Mouse (Mus musculus): ENCODE data around the gene Prkg1.
A peak's percentile ranks its signal among the peaks of the same experiment; 100 is the strongest.

The Prkg1 gene

DNA sequence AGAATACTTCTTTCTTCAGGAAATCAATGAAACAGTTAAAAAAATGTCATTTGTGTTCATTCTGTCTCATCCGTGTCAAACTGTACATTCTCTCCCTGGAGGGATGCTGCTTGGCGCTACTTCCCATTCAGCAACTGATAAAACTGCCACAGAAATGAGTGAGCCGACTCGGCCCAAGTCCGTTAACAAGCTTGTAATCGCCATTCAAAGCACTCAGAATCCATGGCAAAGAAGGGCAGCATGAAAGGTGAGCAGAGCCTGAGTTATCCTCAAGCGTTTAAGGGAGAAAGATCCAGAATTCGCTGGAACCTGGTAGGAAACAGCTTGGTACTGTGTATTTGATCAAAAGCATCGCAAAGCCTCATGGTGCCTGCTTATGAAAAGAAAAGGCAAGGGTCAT lies 339.6 kb downstream of the Prkg1 start:
- DNase-seq, result no peak

DNA sequence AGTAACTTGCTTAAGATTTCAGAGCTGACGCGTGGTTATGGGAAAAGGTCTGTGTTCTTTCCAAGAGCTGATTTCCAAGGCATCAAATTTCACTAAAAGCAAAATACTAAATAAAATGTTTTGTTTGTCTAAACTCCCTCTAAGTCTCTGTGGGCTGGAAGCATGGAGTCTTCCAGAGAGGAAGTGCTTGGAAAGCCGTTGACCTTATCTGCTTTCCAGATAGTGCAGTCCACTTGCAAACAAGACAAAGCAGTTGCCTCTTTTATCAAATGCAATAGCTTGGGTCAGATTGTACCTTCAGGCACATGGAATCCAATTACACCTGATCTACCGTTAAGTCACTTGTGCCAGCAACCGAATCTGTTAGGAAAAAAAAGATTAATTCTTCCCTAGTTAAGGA lies 340.5 kb downstream of the Prkg1 start:
- peak; percentile 85 for DNase-seq

DNA sequence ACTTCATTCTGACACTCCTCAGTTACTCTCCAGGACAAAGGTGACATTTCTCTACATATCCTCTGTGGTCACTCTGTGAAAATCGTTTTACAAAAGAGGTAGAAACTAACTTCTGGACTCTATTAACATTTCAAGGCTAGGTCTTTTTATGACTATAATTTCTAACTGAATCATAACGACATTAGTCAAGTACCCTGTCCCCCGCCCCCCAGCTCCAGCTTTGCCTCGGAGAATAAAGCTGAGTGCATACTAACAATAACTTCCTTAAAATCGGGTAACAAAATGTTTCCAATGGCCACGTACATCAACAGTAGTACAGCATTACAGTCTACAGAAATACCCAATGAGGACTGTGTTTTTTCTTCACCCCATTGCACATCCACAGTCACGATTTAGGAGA lies 351.3 kb downstream of the Prkg1 start:
- DNase-seq, result no peak

DNA sequence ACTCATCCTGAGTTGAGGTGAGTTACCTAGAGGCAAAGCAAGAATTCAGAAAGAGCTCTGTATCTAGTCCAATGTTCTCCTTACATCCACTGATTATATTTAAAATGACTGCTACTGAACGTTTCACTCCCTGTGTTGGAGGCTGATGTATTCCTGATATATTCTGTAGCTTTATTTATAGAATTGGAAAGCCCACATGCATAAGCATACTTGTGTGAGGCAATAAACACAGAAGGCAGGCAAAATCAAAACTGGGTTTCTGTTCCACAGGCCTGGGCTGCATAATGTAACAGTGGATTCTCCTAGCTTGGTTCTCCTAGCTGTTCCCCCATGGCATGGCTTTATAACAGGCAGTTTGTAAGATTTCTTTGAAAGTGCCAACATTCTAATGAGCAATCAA lies 368.7 kb downstream of the Prkg1 start:
- no peak for DNase-seq

DNA sequence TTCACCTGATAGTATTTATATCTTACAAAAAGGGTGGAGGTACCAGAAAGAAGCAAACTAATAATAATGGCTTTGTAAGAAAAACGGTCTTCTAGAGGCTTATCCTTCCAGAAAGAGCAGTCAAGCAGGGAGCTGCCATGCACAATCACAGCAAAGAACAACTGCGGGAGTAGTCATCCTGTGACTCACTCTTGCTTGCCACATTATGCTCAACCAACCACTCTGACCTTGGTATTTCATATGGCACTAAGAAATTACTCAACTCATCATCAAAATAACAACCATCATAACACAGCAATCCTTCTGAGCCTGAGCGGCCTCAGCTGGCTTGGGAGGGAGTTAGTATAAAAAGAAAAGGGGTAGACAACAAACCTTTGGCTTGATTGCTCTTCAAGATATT lies 379.5 kb downstream of the Prkg1 start:
- no peak for DNase-seq

DNA sequence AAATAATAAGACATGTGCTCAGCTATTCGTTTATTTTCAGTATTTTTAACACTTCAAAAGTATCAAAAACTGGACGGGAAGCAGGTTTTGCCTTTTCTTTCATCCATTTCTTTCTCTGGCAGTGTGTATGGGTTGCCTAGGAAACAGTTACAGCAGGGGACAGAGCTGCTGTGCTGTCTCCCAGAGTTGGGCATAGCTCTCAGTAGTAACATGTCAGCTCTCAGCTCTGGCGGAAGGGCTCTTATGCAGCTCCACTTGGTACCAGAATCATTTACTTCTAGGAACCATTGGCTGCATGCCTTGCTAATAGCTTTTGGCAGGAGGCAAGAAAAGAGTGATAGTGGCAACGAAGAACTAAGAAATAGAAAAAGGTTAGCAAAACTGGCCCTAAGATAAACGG lies 381.0 kb downstream of the Prkg1 start:
- peak; percentile 19 for DNase-seq

DNA sequence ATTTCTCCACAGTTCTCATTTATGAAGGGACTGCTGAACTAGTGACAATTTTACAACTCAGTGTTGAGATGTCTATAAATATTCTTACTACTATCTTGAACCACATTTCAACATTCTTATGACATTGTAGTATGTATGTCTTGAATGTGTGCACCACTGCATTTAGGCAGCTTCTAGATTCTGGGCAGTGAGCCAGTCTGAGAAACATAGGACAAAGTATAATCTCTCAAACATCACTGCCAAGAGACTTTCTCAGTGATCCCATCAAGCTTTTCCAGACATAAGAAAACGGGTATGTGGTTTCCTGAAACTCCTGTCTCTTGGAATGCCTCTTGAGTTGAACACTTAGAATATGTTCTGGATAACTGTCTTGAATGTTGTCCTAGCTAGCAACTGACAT lies 394.7 kb downstream of the Prkg1 start:
- DNase-seq, result no peak

DNA sequence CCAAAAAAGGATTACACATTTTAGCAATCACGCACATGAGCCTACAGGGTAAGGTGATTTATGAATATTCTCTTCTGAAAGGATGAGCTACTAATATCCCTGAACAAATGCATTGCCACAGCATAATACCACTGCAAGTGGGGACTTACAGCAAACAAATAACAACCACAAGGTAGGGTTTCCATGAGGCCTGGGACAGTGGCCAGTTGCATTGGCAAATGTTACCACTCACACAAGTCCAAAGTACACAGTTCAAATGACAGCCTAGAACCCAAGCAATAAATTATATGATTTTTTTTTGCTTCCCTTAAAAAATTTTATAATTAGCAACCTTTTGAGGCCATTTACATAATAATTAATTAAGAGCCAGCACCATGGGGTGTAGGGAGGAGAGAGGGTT lies 395.7 kb downstream of the Prkg1 start:
- no peak for DNase-seq

DNA sequence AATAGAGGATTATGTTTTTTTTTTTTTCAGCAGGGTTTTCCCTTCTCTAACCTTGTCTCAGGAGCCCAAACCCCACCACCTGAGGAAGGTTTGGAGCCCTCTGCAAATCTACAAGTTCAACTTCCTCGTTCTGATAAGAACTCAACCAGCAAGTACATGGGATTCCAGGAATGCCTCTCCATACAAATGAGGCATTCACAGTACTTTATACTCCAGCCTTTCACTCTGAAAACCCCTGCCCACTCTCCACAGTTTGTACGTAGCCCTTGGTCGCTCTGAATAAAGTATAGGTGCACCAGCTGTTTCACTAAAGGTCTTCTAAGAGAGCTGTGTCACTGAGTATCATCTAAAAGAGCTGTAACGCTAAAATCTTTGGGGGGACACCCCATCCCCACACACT lies 402.8 kb downstream of the Prkg1 start:
- DNase-seq, result no peak

DNA sequence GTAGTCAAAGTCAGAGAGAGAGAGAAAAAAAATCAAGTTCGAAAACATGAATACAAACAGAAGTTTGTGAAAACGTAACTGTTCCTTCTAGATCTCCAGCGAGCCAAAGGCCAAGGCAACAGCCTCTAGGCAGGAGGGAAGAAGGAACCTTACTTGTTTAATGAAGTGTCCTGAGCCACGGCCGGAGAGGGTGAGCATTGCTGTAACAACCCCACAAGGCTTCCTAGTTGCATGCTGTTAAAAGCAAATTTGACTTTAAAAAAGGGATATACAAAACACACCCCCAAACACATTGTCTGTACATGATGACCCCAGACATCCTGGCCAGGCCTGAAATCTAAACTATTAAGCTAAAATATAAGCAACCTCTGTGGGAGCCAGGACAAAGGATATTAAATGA lies 403.3 kb downstream of the Prkg1 start:
- DNase-seq, result no peak

DNA sequence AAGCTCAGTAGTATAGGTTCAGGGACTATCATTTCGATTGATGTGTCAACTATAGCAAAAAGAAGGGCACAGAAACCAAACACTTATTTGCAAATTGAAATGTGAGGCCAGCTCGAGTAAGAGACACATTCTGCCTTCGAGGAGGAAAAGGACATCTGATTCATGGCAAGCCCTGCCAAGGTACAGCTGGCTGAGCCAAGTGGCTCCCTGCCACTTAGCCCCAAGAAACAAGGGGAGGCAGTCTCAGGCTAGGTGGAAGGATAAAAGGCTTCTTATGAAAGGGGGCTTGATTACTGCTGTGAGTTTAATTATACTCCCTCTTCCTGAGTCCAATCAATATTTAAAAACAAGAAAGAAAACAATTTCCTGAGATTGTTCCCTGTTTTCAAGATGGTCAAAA lies 403.7 kb downstream of the Prkg1 start:
- DNase-seq, result peak; percentile 92

DNA sequence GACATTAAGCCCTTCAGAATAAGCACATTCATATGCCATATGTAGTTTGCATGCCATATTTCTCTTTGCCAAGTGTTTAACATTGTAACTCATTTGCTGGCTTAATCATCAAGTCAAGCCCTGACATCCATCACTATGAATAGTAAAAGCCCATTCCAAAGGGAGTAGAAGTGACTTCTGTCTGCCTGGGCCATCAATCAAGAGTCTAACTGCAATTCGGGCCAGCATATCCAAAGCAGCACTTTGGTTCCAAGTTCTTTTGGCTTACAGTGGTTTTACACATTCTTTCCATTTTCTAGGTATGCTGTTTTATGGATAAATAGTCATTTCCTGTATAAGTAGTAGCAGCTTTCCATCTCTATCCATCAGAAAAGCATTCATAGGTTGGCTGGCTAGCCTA lies 409.9 kb downstream of the Prkg1 start:
- no peak for DNase-seq

DNA sequence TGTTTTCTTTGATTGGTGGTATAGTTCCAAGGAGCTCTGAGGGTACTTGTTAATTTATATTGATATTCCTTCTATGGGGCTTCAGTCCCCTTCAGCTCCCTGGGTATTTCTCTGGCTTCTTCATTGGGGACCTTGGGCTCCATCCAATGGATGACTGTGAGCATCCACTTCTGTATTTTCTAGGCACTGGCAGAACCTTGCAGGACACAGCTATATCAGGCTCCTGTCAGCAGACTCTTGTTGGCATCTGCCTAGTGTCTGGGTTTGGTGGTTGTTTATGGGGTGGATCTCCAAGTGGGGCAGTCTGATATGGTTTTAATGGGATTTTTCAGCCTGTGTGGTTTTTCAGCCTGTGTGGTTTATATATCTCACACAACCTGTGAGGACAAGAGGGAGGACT lies 412.0 kb downstream of the Prkg1 start:
- DNase-seq, result peak; percentile 92

DNA sequence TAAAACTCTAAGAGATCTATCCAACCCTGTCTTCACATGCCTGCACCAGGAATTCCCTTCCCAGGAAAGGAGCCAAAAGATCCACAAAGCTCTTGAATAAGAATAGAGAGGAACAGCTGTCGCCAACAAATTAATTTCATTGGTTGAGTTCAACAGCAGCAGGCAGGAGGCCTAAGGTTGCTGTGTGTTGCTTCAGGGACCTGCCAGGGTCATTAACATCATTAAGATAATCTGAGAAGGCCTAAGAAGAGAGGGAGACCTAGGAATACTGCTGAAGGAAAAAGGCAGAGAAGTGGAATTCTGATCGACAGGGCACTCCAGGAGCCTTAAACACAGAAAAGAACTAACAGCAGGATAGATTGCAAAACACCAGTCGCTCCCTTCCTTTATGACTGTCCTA lies 413.0 kb downstream of the Prkg1 start:
- DNase-seq, result no peak

DNA sequence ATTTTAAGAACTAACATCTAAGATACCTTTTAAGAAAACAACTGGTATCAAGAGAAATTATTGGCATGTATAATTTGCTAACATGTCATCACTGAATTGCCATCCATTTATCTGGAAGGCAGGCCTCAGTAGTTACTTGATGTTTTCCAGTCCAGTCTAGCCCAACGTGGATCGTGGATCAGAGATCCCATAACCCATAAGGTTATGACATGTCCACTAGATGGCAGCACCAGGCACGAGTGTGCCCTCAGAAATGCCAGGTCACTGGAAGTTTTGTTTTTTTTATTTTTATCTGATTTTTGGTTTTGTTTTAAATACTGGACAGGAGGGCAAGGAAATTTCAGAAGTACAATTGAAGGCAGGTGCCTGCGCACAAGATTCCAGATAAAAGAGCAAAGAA lies 422.7 kb downstream of the Prkg1 start:
- DNase-seq, result no peak

DNA sequence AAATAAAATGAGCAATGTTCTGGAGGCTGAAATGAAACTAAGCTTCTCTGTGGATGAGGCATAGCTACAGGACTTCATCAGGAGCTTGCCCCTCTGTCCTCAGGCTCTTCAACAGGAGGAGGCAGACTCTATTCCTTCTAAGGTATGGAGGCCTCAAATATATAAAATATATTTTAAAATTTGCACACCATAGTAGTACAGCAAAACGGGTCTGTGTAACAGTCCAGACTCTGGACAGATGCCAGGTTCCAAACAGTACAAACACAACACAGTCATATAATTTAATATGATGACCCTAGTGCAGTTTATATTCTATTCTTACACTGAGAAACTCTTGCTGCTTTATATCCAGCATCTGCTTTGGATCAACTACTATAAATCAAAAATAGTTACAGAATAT lies 423.9 kb downstream of the Prkg1 start:
- DNase-seq, result no peak

DNA sequence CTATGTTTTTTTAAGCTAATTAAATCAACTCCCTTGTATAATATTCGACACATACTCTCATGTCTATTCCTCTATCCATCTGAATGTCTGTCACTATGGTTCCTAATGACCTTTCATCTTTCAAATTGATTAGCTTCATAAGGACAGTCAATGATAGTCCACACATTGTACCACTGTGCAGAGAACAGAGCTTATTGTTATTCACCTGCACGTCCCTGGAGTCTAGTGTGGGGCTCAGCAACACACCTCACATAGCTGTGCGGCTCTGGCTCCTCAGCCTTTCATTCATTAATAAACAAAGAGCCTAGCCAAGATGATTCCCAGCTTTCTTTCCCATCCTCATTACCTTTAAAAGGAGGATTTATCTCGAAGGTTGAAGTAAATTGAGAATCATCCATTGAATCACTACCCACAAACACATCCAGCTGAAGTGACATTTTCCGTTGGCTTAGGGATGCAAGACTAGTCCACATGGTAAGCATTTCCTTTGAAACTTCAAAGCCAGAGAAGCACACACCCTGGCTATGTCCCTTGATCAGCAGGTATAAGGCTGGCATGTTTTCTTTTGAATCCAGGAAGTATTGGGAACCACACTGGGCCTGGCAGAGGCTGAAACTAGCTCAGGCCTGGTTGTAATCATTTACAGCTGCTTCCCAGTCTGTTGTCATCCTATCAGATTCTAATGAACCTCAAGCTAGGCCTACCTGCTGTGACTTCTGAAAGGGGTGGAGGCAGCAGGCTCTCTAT lies 426.3 kb downstream of the Prkg1 start:
- DNase-seq, result no peak

DNA sequence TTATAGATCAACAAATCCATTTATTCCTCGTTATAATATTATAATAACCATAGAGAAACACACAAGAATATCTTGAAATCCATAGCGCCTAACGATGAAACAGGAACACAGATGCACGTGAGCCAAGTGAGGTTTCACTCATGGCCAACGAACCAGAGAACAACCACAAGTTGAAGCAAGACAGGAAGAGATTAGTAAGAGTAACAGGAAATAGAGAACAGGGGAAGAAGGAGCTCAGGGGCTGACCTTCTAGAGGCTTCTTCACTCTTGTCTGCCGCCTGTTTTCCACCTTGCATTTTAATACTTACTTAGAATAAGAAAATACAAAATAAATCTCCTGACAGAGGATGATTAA lies 427.0 kb downstream of the Prkg1 start:
- DNase-seq, result no peak

DNA sequence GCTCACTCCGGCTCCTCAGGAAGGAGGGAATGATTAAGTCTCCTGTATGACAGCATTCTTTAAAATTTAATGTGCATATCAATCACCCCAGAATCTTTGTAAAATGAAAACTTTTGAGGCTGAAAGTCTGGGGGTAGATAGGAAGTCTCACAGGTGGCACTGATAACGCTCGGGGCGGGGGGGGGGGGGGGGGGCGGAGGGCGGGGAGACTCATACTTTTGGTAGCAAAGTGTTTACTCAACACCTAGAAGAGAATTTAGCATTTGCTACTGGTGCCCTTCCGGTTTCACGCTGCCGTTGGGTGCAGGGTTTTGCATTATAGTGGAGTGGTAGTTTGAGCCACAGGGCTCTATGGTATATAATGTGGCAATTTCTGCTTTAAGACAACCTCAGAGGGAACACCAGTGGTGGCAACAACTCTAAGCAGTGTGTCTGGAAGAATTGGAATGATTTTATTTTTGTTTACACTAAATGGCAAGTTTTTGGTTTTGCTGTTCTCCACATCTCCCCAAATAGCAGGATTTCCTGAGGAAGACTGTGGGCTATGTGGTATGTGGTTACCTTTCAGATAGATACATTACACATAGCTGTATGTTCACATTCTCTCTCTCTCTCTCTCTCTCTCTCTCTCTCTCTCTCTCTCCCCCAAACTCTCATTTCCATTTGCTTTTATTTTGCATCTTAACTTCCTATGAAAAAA lies 427.5 kb downstream of the Prkg1 start:
- no peak for DNase-seq

DNA sequence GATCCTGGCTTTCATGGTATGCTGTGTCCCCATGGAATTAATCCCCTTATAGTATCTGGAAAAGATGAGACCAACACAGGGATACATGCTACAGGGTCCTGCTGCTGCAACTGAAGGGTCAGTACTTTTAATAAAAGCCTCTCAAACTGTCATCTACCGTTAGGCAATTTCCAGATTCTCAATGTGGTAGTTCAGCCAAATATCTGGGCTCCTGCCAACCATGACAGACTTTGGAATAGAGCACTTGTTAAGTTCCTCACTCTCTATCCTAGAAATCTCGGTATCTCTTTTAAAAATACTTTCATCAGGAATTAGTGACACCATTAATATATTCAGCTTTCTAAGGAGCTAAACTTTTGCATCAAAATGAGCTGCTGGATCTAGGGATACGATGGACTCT lies 428.5 kb downstream of the Prkg1 start:
- DNase-seq, result no peak

DNA sequence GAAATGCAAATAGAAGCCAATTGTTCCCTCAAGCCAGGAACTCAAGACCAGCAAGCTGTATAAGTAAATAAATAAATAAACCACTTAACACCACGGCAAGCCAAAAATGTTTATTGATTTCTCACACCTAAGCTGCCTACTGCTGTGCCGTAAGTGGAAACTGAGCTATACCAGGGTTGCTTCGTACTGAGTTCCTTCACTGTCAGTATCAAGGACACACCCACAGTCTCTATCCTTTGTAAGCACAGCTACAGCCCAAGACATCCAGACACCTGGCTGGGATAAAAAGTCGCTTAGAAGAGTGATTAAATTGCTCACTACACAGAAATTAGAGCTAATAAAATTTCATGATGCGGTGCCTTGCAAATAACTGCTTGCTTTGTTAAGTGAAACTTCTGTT lies 434.9 kb downstream of the Prkg1 start:
- no peak for DNase-seq

DNA sequence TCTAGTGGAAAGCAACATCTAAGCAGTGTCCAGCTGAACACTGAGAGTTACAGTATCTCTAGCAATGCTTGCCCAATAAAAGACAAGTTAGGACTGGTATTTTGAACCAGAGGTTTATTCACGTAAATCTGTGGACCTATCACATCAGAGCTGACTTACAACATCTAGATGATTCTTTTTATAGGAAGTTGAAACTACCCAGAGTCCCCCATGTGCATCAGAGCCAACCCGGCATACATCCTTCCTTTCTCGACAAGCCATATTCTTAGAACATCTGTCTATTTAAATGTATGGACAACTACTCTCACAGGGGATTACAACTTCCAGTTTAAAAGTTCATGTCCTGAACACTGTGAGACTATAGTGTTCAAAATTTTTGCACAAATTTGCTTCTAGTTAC lies 460.1 kb downstream of the Prkg1 start:
- no peak for DNase-seq

DNA sequence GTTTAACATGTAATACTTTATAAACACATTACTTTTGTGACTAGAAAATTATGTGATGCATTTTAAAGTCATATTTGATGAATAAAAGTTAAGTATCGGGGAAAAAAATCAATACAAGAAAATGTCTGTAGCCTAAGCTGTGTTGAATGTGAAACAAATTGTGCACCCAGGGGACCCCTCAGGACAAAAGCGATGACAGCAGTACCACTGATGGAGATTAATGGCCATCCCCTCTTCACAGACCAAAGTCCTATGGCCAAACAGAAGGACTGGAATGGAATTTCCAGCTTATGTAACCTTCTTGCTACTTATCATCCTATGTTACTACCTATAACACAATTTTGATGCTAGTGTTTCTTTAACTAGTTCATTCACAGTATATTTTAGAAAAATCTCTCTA lies 473.6 kb downstream of the Prkg1 start:
- no peak for DNase-seq

DNA sequence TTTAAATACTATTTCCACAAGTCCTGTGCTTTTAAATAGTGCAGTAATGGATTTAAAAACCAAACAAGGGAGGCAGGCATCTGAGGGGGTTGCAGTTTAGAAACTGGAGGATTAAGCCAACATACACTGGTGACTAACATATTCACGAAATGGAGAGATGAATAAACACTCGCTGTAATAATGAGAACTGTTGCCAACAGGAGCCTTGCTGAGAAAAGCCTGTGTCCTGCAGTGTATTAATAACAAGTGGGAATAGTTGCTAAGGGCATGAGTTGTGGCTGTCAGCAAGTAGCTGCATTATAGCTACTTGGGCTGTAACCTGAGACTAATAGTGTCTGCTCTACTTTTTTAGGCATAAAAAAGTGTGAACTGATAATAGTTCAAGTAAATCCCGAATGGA lies 480.3 kb downstream of the Prkg1 start:
- DNase-seq, result no peak

DNA sequence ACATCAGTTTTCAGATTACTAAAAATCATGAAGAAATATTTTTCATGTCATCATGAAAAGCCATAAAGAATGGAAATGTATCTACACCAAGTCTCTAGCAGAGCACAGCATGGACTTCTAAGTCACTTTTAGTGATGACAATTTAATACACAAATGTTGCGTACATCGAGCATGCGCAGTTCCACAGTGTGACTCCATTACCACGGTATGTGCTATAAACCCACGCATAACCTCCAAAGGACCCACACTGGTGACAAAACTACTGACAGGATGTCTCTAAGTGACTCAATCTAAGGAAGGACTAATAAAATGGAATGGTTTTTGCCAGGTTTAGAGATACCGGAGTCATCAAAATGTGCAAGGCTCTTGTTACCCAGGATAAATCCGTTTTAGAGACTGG lies 480.7 kb downstream of the Prkg1 start:
- DNase-seq, result no peak
